Mouse (Mus musculus): ENCODE results near the gene Zdhhc4.

The Zdhhc4 gene

DNA sequence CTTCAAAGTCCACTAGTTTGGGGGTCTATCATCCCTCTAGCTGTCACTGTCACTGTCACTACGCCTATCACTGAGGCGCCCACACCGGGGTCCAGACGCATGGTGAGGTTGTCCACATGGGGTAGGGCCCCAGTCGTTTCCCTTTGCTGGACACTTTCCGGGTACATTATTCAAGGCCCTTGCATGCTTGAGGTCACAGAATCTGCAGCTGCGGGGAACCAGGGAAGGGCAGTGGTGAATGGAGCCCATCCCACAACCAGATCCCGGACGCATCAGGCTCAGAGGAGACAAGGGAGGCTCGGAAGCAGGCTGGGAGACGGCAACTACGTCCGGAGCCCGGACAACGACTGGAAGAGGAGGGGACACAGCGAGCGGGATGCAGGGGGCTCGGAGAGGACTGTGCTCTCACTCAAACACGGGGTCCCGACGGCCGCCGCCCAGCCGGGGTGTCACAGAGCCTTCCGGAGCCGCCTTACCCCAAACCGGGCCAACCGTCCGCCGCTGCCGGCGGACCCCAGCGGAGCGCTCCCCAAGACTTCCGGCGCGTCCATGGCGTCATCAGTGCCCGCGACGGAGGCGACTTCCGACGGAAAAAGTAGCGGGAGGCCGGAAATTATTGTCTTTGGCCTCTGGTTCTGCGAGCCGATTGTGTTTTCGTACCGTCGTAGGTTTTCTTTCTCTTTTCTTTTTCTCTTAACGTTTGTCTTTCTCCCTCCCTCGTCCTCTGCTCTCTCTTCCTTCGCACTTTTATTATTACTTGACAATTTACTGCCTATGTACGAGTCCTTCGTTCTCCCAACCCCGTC is at the start of gene Zdhhc4:
Zdhhc4 (minus strand) TSS at position 567 of the 806 bp plus-strand sequence.
- DNase-seq (ENCODE audit: extremely low read depth, low read depth, low spot score) = peak; percentile 25

- DNase-seq (ENCODE audit: extremely low read depth, low read depth, low spot score) = no peak
Measured at GRCm38 (mm10) chr5:143376156-143376555, 47.1 kb upstream of the Zdhhc4 start.

- no peak for DNase-seq (ENCODE audit: extremely low read depth, low read depth, low spot score)
Measured at GRCm38 (mm10) chr5:143375242-143375641, 46.2 kb upstream of the Zdhhc4 start.

DNA sequence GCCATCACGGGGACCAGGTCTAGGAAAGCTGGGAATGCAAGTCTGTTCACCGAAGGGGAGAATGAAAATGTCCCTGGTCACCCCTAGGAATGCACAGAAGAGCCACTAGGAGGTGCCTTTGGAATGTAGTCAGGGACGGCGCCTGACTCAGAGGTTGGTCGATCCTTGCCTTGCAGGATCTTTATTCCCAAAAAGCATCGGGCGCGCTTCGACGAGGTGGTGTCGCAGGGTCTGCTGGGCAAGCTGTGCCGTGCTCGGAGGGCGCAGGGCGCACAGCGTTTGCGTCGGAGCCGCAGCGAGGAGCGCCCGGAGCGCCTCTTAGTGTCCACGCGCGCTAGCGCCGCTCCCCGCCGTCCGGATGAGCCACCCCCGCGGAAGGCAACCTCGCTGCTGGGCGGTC is 43.8 kb upstream of the Zdhhc4 start:
- no peak for DNase-seq (ENCODE audit: extremely low read depth, low read depth, low spot score)

- DNase-seq (ENCODE audit: extremely low read depth, low read depth, low spot score) = no peak
Measured at GRCm38 (mm10) chr5:143371146-143371510, 42.1 kb upstream of the Zdhhc4 start.

DNA sequence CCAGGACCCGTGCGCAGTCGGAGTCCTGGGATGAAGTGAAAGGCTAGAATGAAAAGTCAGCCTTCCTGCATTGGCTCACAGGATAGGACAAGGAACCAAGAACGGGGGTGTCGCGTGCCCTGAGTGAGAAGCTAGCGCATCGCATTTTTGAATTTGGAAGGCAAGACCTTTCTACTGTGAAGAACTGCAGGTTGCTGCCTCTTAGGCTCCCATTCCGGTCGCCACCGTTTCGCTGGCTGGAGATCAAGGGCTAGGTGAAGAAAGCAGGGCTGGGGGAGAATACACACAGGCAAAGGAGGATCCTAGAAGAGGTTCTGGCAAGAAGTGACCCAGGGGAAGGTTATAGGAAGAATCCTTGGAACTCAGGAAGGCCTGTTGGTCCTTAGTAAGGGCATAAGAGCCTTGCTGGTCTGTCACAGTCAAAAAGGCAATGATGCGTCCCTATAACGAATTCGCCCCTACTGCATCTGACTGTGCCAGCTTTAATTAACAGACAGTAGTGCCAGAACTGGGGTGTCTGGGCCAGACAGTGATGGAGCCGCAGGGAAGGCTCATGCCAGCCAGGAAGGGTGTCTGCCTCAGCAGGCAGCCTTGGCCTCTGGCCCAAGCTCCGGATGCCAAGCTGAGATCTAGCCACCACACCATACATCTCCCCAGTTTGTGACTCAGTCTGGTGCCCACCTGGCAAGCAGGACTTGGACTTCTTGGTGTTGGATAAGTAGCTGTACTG is 41.5 kb upstream of the Zdhhc4 start:
- peak; percentile 13 for DNase-seq (ENCODE audit: extremely low read depth, low read depth, low spot score)

DNA sequence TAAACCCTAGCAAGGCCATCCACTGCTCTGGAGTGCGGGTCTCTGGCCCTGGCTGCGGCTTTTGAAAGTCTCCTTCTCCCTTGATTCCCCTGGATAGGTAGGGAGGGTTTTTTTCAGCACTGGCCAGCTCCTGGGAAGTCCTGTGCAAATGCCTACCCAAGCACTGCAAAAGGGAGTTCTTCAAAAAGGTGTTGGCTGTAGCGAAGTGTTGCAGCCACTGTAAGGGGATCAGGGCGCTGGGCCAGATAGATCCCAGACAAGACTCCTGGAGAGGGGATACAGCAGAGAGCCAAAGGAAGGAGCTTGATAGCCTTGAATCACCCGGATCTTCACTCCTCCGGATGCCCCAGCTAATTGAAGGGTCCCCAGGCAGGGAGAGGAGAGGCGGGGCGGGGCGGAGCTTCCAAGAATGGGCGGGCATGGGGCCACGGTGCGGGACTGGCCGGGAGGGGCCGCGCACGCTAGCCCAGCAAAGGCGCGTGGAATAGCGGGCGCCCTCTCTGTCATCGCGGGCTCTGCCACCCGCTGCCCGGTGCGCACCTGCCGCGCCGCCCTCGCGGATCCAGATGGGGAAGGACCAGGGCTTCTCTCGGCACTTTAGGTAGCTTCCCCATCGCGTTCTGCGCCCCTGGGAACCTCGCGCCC is 40.7 kb upstream of the Zdhhc4 start:
- DNase-seq (ENCODE audit: extremely low read depth, low read depth, low spot score) = no peak

DNA sequence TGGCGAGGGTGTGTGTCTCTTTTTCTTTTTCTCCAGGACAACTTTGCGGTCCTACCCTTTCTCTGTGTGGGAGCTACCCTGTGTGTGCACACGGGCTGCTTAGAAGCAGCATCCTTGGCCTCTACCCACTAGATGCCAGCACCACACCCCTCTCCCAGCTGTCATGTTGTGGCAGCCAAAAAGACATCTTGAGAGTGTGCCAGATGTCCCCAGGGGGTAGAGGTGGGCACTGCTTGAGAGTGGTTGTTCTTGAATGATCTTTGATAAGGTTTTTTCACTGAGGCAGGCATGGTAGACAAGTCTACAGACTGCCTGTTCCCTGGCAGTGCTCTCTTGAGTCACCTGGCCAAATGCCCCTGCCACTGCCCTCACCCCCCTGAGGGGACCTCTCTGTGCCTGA is 38.9 kb upstream of the Zdhhc4 start:
- no peak for DNase-seq (ENCODE audit: extremely low read depth, low read depth, low spot score)

DNA sequence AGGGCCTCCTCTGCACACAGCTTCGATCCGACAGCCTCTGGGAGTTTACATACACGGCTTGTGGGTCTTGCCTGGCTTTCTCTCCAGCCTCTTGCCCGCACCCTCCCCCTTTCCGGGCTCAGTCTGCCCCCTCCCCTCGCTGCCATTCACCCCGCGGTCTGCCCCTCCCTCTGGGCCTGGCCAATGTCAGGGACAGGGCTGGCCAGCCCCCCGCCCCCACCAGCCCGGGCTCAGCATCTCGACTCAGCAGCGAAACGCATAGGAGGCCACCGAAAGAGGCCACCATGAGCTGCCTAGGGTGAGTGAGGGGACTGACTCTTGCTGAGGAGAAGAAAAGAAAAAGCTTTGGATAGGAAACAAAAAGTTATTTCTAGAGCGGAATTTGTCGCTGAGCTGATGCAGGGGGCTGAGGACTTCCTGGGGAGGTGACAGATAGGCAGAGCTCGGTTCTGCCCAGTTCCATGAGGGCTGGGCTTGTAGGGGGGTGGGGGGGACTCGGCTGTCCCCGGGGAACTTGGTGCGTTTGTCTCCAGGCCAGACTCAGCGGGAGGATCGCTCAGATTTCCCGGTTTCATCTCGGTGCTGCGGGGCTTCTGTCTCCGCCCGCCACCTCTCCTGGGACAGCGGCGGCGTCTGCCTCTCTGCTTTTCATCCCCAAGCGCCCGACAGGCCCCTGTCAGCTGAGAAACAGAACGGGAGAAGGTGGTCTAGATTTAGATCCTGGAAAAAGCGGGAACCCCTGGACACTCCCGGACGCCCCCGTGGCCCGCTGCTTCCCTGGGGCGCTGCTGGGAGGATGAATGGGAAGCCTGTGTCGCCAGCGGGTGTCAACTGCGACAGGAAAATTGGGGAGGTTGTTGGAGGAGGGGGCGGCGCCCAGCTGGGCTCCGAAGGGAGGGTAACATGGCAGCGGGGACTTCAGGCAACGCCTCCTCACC is 34.9 kb upstream of the Zdhhc4 start:
- no peak for DNase-seq (ENCODE audit: extremely low read depth, low read depth, low spot score)

GRCm38 (mm10) chr5:143361428-143361827 is 32.4 kb upstream of the Zdhhc4 start:
- DNase-seq (ENCODE audit: extremely low read depth, low read depth, low spot score) = no peak

DNA sequence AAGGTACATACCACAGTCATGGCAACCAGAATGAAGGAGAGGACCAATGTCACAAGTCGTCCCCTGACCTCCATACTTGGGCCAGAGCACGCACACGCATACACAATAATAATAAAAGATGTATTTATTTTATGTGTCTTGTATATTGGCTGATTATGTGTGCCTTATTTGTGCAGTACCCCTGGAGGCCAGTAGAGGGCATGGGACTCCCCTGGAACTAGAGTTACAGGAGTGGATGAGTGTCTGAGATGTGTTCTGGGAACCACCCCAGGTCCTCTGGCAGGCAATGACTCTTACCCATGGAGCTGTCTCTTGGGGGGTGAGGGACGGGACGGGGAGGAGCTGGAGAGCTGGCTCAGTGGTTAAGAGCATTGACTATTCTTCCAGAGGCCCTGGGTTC is 30.9 kb upstream of the Zdhhc4 start:
- DNase-seq (ENCODE audit: extremely low read depth, low read depth, low spot score) = no peak

DNA sequence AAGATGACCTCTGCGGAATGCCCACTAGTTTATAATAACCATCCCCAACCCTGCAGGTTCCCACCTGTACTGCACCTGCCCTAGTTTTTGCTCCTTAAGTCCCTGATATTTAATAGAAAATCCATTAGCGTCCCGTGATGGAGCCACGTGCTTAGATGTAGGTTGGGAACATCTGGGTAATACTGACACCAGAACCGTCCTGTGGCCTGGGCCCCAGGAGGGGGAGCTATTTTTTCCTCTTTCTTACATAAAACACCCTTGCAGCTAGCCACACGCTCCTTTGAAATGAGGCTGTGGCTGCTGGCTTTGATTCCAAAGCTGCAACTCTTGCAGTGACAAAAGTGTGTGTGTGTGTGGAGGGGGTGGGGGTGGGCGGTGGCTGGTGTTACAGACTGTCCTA is 30.2 kb upstream of the Zdhhc4 start:
- no peak for DNase-seq (ENCODE audit: extremely low read depth, low read depth, low spot score)

DNA sequence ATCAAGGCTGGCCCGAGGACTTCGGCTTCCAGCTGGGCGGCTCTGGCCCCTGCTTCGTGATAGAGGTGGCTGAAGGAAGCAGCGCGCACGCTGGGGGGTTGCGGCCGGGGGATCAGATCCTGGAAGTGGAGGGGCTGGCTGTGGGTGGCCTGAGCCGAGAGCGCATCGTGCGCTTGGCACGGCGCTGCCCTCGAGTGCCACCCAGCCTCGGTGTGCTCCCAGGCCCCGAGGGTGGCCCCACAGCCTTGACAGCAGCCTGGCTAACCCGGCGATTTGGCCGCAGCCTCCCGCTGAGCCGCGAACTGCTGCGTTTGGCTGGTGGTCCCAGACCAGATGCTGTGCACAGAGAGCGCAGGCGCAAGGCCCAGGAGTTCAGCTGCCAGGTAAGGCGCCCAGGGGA is 28.5 kb upstream of the Zdhhc4 start:
- no peak for DNase-seq (ENCODE audit: extremely low read depth, low read depth, low spot score)

GRCm38 (mm10) chr5:143356686-143357388 is 27.8 kb upstream of the Zdhhc4 start, which contains the start of gene Grid2ip:
Grid2ip (plus strand) TSS chr5:143357338.
- DNase-seq (ENCODE audit: extremely low read depth, low read depth, low spot score) = no peak

GRCm38 (mm10) chr5:143356017-143356416 is 27.0 kb upstream of the Zdhhc4 start:
- no peak for DNase-seq (ENCODE audit: extremely low read depth, low read depth, low spot score)

DNA sequence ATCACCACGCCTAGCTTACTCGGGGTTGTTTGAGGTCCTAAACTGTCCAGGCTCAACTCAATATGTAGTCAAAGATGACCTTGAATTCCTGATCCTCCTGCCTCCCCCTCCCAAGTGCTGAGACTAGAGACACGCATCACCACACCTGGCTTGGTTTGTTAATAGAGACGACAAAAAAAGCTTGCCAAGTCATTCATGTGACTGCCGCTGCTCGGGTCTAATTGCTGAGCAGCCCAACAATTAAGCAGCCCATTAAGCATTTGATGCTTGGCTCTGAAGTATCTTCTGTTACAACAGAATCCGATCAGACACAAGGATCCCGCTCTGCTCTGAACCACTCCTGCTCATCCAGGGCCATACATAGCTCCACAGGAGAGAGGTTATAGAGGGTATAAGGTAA is 17.3 kb upstream of the Zdhhc4 start:
- DNase-seq (ENCODE audit: extremely low read depth, low read depth, low spot score) = no peak

DNA sequence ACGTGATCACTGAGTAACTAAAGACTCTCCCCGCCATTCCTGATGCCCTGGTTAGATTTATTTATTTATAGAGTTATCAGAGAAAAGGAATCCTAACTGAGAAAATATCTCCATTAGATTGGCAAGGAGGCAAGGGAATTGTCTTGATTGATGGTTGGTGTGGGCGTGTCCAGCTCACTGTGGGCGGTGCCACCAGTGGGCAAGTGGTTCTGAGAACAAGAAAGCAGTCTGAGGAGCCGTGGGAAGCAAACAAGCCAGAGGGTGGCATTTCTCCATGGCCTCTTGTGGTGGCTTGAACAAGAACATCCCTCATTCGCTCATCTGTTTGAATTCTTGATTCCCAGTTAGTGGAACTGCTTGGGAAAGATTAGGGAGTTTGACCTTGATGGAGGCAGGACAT is 10.5 kb upstream of the Zdhhc4 start:
- DNase-seq (ENCODE audit: extremely low read depth, low read depth, low spot score) = no peak

- DNase-seq (ENCODE audit: extremely low read depth, low read depth, low spot score) = no peak
Measured at GRCm38 (mm10) chr5:143336559-143336958, 7.5 kb upstream of the Zdhhc4 start.

GRCm38 (mm10) chr5:143335089-143335460 is 6.0 kb upstream of the Zdhhc4 start:
- no peak for DNase-seq (ENCODE audit: extremely low read depth, low read depth, low spot score)

DNA sequence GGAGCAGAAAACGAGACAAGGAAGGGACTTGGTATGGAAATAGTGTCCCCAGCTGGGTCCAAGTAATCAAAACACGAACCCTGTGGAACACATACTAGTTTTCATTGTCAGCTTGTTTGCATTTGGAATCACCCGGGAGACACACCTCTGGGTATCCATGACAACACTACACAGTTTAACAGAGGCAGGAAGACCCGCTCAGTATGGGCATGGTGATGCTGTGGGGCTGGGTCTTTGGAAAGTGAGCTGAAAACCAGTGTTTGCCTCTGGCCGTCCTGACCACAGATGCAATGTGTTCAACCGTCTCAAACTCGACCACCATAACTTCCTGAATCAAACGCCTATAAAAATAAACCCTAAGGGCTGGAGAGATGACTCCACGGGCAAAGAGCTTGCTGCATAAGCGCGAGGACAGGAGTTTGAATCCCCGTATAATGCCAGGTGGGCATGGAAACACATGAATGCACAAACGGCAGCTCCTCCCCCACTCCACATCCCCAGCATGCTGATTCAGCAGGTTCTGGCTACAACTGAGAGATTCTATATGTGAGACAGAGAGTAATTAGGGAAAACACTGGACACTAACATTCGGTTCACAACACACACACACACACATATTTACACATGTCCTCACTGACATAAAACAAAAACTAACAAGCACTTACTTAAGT is 5.5 kb upstream of the Zdhhc4 start:
- DNase-seq (ENCODE audit: extremely low read depth, low read depth, low spot score) = no peak
